Mouse (Mus musculus) testis, adult 2 months (tissue): ENCODE results near the gene Lce1m. TPM values are rescaled to one million over a fixed set of nuclear protein-coding genes. Genes with fewer than 3 reads are reported as not detected.

Experiments used
- H3K27ac ChIP-seq: fragments of 200-500 bp; 2 replicates; pipeline ENCODE4 v1.5.1; 2012; ENCODE audit warnings: low read depth, low read length; ENCODE audit not compliant: control insufficient read depth, insufficient read depth
- H3K27me3 ChIP-seq: fragments of 200-500 bp; 2 replicates; pipeline ENCODE4 v1.6.1; 2012; ENCODE audit warnings: mild to moderate bottlenecking, low read length, moderate library complexity; ENCODE audit not compliant: control insufficient read depth, insufficient read depth
- H3K36me3 ChIP-seq: fragments of 200-500 bp; 2 replicates; pipeline ENCODE4 v1.6.1; 2012; ENCODE audit warnings: mild to moderate bottlenecking, low read length; ENCODE audit not compliant: control insufficient read depth, insufficient read depth
- H3K4me1 ChIP-seq: fragments of 200-500 bp; 2 replicates; pipeline ENCODE4 v1.6.1; 2012; ENCODE audit warnings: low read length; ENCODE audit not compliant: control insufficient read depth, insufficient read depth
- H3K4me3 ChIP-seq: fragments of 200-500 bp; 2 replicates; pipeline ENCODE4 v1.5.1; 2012; ENCODE audit warnings: low read depth, mild to moderate bottlenecking, low read length, moderate library complexity, mixed read lengths; ENCODE audit not compliant: control insufficient read depth
- CTCF ChIP-seq: fragments of 200-500 bp; IDR thresholded peaks from 2 replicates; pipeline ENCODE4 v1.5.1; 2012; ENCODE audit warnings: low read depth, mild to moderate bottlenecking, inconsistent platforms, low read length, moderate library complexity; ENCODE audit not compliant: control insufficient read depth, insufficient read depth, insufficient replicate concordance
- POLR2A ChIP-seq: fragments of 200-500 bp; IDR thresholded peaks from 2 replicates; pipeline ENCODE4 v1.6.1; 2012; ENCODE audit warnings: low read depth, mild to moderate bottlenecking, inconsistent platforms, low read length, moderate library complexity; ENCODE audit not compliant: control insufficient read depth
- polyA plus RNA-seq: library from polyadenylated mRNA; depleted of rRNA; stranded (reverse); fragments of >200 nt; gene quantifications from 2 replicates; pipeline ENCODE4 v1.2.3, GENCODE M21; 2012

Gene Lce1m
- polyA plus RNA-seq, 1 experiment = not detected

DNA sequence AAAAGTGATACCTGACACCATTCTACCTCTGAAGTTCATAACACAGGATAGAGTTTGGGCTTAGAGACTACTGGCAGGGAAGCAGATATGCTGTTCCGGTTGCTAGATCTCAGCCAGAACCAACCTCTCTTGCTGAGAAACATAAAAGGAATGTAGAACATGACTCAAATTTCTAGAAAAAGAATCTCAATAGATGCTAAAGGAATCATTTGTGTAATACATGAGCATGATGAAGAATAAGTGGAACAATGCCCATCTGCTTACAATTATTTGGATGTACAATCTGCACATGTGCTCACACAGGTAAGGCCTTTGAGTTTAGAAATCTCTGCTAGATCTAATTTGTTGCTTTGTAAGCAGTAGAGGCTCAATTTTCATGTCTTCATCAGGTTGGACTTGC, 2.3 kb upstream of the Lce1m start:
- no peak for TF ChIP-seq CTCF
- TF ChIP-seq POLR2A = no peak
- Histone ChIP-seq H3K27me3 (no peaks in the 10 kb centered on the region), H3K36me3 (no peaks in the 10 kb centered on the region), H3K27ac (no peak overlapping the region), H3K4me1 (no peaks in the 10 kb centered on the region; the same call in 1 of the 2 replicates), H3K4me3 (no peak overlapping the region)

DNA sequence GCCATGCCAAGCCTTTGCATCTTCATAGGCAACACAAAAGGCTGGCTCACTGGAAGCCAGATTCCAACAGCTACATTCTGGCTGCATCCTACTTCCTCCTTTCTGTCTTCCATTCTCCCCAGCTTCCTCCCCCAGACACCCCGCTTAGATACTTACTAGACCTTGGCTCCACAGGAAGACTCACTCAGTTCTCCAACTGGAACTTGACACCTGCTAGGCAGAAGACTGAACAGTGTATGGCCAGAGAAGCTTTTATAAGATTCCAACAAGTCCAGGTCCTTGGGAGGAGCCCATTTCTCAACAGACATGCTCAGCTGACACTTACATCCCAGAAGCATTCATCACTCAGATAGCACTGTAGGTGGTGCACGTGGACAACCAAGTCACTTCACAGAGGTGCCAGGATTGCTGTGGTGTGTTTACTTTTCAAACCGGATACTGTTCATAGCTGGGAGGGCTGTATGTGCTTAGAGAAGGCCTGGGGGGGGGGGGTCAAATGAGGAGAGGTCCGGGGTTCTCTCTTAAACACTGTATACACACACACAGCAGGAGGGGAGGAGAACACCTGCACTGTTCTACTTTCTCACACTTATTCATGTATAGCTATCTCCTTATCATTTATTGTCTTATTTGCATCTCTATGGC, 3.3 kb downstream of the Lce1m start, which contains the start of gene Crct1:
TSS of gene Crct1 (minus strand) at position 228 of the 645 bp plus-strand sequence.
- Histone ChIP-seq H3K4me1 (peaks cover 4% of the 10 kb centered on the region), H3K4me3 (peak within 1 kb of the TSS; percentile 41), H3K36me3 (no peaks in the 10 kb centered on the region), H3K27me3 (peaks cover 5% of the 10 kb centered on the region; the same call in 1 of the 2 replicates), H3K27ac (no peak within 1 kb of the TSS)
- TF ChIP-seq POLR2A (no peak), CTCF (no peak)

GRCm38 (mm10) chr3:93014871-93015270, 4.0 kb downstream of the Lce1m start:
- Histone ChIP-seq H3K27ac (no peak overlapping the region), H3K4me3 (no peak overlapping the region), H3K27me3 (peaks cover 5% of the 10 kb centered on the region; the same call in 1 of the 2 replicates), H3K4me1 (peaks cover 4% of the 10 kb centered on the region), H3K36me3 (no peaks in the 10 kb centered on the region)
- no peak for TF ChIP-seq CTCF
- no peak for TF ChIP-seq POLR2A

DNA sequence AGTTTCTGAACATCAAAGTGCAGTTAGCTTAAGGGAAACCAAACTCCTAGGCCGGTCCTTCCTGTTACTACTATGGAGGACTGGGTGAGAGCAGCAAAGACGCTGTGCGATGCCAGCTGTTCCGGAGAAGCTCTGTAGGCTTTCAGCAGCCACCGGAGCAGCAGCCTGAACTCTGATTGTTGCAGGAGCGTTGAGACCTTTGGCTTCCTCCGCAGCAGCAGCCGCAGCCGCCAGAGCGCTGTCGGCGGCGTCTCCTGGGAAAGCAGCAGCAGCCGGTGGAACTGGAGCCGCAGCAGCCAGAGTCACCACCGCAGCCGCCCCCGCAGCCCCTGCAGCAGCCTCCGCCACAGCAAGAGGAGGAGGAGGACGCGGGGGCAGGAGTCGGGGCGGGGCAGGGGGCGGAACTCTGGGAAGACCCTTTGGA, 4.5 kb downstream of the Lce1m start:
- H3K27ac ChIP-seq = no peak overlapping the region
- peak overlapping the region; percentile 41 for H3K4me3 ChIP-seq
- no peaks in the 10 kb centered on the region for H3K36me3 ChIP-seq
- peaks cover 5% of the 10 kb centered on the region; the same call in 1 of the 2 replicates for H3K27me3 ChIP-seq
- TF ChIP-seq CTCF (no peak), POLR2A (no peak)
- peaks cover 4% of the 10 kb centered on the region for H3K4me1 ChIP-seq

DNA sequence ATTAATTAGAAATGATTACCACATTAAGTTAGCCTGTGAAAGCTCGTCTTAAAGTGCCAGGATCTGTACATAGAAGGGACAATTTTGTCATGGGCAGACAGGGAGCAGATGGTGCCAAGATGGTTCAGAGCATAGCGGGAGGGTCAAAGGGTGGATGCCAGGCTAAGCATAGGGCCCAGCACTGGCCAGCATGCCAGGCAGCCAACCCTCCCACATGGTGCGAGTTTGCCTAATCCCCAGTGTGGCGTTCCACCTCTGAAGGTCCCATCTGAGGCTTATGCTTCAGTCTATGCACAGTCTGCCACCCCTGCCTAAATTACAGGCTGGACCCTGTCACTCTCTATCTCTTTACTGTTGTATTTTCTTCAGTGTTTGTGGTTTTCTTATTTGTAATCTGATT, 16.0 kb downstream of the Lce1m start:
- Histone ChIP-seq H3K27ac (no peak overlapping the region), H3K4me1 (no peaks in the 10 kb centered on the region), H3K27me3 (no peaks in the 10 kb centered on the region), H3K4me3 (no peak overlapping the region), H3K36me3 (no peaks in the 10 kb centered on the region)
- TF ChIP-seq POLR2A (no peak), CTCF (0 out of 2 replicates have a peak, but pooled peaks have one; percentile 3)

- Histone ChIP-seq H3K4me1 (no peaks in the 10 kb centered on the region), H3K4me3 (no peak overlapping the region), H3K36me3 (no peaks in the 10 kb centered on the region), H3K27me3 (no peaks in the 10 kb centered on the region), H3K27ac (no peak overlapping the region)
- TF ChIP-seq CTCF = no peak
- no peak for TF ChIP-seq POLR2A
Measured at GRCm38 (mm10) chr3:93000621-93001020, 18.2 kb downstream of the Lce1m start.

GRCm38 (mm10) chr3:92998691-92999090, 20.2 kb downstream of the Lce1m start:
- Histone ChIP-seq H3K4me1 (no peaks in the 10 kb centered on the region), H3K27me3 (no peaks in the 10 kb centered on the region), H3K36me3 (no peaks in the 10 kb centered on the region), H3K27ac (no peak overlapping the region), H3K4me3 (no peak overlapping the region)
- TF ChIP-seq CTCF (peak; percentile 88), POLR2A (no peak)

GRCm38 (mm10) chr3:92991926-92992325, 26.9 kb downstream of the Lce1m start, which contains the start of gene Lce3f:
Gene Lce3f, plus strand, starts transcription at chr3:92992226.
- H3K27ac ChIP-seq = no peak within 1 kb of the TSS
- no peaks in the 10 kb centered on the region for H3K4me1 ChIP-seq
- no peaks in the 10 kb centered on the region for H3K36me3 ChIP-seq
- H3K27me3 ChIP-seq = no peaks in the 10 kb centered on the region
- H3K4me3 ChIP-seq = no peak within 1 kb of the TSS
- TF ChIP-seq POLR2A (no peak), CTCF (no peak)
